Mouse (Mus musculus): ENCODE measurements around the gene Vps4b. TPM values are rescaled to one million over a fixed set of nuclear protein-coding genes. Genes with fewer than 3 reads are reported as not detected.

Vps4b gene
- polyA plus RNA-seq, 1 experiment from 2014 or later: 71.2 TPM

Other genes starting within 250 kb of the Vps4b start
- 8.9 and 11.7 TPM in 2 replicates for gene Bcl2, start 82.5 kb downstream of the Vps4b start, polyA plus RNA-seq (2016; fragmentation: Nextera tagmentation; extraction: Ambion mirVana)
- gene Kdsr, start 37.0 kb downstream of the Vps4b start, polyA plus RNA-seq (2016; fragmentation: Nextera tagmentation; extraction: Ambion mirVana): 9.3 and 10.2 TPM in 2 replicates
- 0.13 TPM in 1 of 2 replicates, not detected in the other for gene Serpinb5, start 64.4 kb upstream of the Vps4b start, polyA plus RNA-seq (2016; fragmentation: Nextera tagmentation; extraction: Ambion mirVana)
- gene Serpinb12, start 137.7 kb upstream of the Vps4b start, polyA plus RNA-seq (2016; fragmentation: Nextera tagmentation; extraction: Ambion mirVana): not detected in 2 replicates
- not detected in 2 replicates for gene Serpinb13, start 184.3 kb upstream of the Vps4b start, polyA plus RNA-seq (2016; fragmentation: Nextera tagmentation; extraction: Ambion mirVana)

Data from limb, embryonic 10.5 days (tissue).